Mouse (Mus musculus): ENCODE data around the gene Ing5. TPM values are rescaled to one million over a fixed set of nuclear protein-coding genes. Genes with fewer than 3 reads are reported as not detected.
"Not testable (repeated sequence)": the region's sequence is repeated elsewhere in the genome, so short reads cannot be mapped to it uniquely, and the experiment has no call there.

Gene Ing5
- polyA plus RNA-seq, 1 experiment from 2014 or later: 16.9 TPM

DNA sequence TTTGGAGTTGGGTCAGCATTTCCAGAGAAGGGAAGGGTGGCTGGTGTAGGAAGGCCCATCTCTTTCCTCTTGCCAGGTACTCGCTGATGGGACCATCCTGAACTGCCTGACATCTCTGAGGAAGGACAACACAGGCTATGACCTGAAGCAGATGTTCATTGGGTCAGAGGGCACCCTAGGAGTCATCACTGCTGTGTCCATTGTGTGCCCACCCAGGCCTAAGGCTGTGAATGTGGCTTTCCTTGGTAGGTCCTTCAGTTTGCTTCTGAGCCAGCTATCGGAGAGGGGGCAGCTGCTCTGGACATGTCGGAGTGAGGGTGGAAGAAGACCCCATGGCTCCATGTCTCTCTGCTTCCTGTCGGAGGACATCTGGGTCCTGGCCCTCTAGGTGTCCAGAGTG lies 31.4 kb downstream of the Ing5 start:
- 92% methylated on average over 4 of the region's 4 CpGs for WGBS
- peaks cover 7% of the 10 kb centered on the region; the same call in 1 of the 2 replicates for H3K4me1 ChIP-seq (replicated peaks)
- ATAC-seq (ENCODE audit: insufficient number of reproducible peaks, low FRiP score): 0 out of 2 replicates have a peak, but pooled peaks have one; percentile 18
- no peaks in the 10 kb centered on the region for H3K27me3 ChIP-seq (replicated peaks)
- no peak overlapping the region for H3K9ac ChIP-seq
- H3K36me3 ChIP-seq: peaks cover 14% of the 10 kb centered on the region
- H3K4me3 ChIP-seq: no peak overlapping the region
- no peak overlapping the region for H3K4me2 ChIP-seq
- H3K27ac ChIP-seq (ENCODE audit: poor library complexity, severe bottlenecking): no peak overlapping the region
- no peaks in the 10 kb centered on the region for H3K9me3 ChIP-seq (replicated peaks)

DNA sequence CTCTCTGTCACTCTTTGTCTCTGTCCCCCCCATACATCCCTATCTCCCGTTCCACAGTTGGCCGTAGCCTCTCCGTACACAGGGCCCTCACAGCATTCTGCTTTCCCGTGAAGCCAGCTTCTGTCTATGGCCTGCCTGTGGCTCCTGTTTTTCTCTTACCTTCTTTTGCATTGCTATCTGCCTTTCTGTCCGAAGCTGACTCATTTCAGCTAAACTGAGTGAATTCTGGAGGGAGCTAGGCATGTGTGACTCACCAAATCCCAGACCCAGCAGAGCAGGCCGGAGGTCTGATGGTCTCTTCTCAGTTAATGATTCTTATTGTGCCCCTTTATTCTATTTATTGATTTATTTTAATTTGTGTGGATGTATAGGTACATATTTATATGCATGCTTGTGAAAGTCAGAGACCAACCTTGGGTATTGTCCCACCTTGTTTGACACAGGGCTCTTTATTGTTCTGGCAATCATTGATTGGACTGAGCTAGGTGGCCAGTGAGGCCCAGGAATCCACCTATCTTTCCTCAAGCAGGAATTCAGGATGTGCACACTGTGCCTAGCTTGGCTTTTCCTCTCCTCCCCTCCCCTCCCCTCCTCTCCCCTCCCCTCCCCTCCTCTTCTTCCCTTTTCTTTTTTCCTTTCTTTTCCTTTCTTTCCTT lies 32.2 kb downstream of the Ing5 start:
- no peaks in the 10 kb centered on the region for H3K27me3 ChIP-seq (replicated peaks)
- peaks cover 7% of the 10 kb centered on the region; the same call in 1 of the 2 replicates for H3K4me1 ChIP-seq (replicated peaks)
- H3K36me3 ChIP-seq: peaks cover 14% of the 10 kb centered on the region
- no peak overlapping the region for H3K27ac ChIP-seq (ENCODE audit: poor library complexity, severe bottlenecking)
- 73% methylated on average over 6 of the region's 6 CpGs for WGBS
- no peak overlapping the region for H3K9ac ChIP-seq
- no peak overlapping the region for H3K4me3 ChIP-seq
- no peak for ATAC-seq (ENCODE audit: insufficient number of reproducible peaks, low FRiP score)
- H3K9me3 ChIP-seq (replicated peaks): no peaks in the 10 kb centered on the region
- no peak overlapping the region for H3K4me2 ChIP-seq

DNA sequence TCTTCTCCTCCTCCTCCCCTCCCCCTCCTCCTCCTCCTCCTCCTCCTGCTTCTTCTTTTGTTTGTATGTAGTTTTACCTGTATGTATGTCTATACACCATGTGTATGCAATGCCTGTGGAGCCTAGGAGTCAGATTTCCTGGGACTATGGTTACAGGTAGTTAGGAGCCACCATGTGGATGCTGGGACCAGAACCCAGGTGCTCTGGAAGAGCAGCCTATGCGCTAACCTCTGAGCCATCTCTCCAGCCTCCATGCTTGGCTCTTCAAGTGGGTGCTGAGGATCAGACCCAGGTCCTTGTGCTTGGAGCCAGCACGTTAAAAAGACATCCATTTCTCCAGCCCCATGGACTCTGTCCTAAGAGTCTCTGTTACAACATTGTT lies 32.8 kb downstream of the Ing5 start:
- WGBS: 86% methylated on average over 2 of the region's 2 CpGs
- peaks cover 7% of the 10 kb centered on the region; the same call in 1 of the 2 replicates for H3K4me1 ChIP-seq (replicated peaks)
- ATAC-seq (ENCODE audit: insufficient number of reproducible peaks, low FRiP score): no peak
- no peaks in the 10 kb centered on the region for H3K27me3 ChIP-seq (replicated peaks)
- H3K9me3 ChIP-seq (replicated peaks): no peaks in the 10 kb centered on the region
- H3K9ac ChIP-seq: no peak overlapping the region
- H3K27ac ChIP-seq (ENCODE audit: poor library complexity, severe bottlenecking): no peak overlapping the region
- H3K36me3 ChIP-seq: peaks cover 14% of the 10 kb centered on the region
- H3K4me2 ChIP-seq: no peak overlapping the region
- H3K4me3 ChIP-seq: no peak overlapping the region

DNA sequence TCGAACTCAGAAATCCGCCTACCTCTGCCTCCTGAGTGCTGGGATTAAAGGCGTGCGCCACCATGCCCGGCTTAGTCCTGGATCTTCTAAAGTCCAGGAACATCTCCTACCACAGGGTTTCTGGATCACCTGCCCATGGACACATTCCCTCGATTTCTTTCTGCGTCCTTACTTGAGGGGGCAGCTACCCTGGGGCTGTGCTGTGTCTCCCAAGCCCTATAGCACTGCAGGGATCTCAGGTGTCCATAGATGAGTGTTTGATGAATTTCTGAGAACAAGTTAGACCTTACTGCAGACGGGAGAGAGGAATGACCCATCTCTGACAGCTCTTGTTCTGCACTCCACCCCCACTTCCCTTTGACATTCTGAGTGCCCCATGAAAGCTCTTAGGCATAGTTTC lies 33.6 kb downstream of the Ing5 start:
- peaks cover 7% of the 10 kb centered on the region; the same call in 1 of the 2 replicates for H3K4me1 ChIP-seq (replicated peaks)
- no peaks in the 10 kb centered on the region for H3K27me3 ChIP-seq (replicated peaks)
- peaks cover 14% of the 10 kb centered on the region for H3K36me3 ChIP-seq
- no peaks in the 10 kb centered on the region for H3K9me3 ChIP-seq (replicated peaks)
- no peak for ATAC-seq (ENCODE audit: insufficient number of reproducible peaks, low FRiP score)
- H3K27ac ChIP-seq (ENCODE audit: poor library complexity, severe bottlenecking): no peak overlapping the region
- no peak overlapping the region for H3K4me3 ChIP-seq
- H3K9ac ChIP-seq: no peak overlapping the region
- WGBS: 86% methylated on average over 8 of the region's 8 CpGs
- no peak overlapping the region for H3K4me2 ChIP-seq

DNA sequence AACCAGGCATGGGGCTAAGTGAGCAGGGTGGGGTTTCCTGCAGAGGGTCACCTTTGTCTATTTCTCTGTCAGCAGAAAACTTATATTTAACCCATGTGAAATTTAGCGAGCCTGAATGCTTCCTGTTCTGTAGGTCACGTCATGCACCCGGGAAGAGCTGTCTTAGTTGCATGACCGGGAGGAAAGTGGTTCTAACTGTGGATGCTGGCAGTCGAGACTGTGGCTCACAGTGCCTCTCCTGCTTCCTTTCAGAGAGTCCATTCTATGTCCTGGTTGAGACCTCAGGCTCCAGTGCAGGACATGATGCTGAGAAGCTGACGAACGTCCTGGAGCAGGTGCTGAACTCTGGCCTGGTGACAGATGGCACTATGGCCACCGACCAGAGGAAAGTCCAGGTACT lies 34.8 kb downstream of the Ing5 start:
- 83% methylated on average over 8 of the region's 8 CpGs for WGBS
- H3K27ac ChIP-seq (ENCODE audit: poor library complexity, severe bottlenecking); H3K4me2 ChIP-seq; H3K9me3 ChIP-seq (replicated peaks); H3K4me1 ChIP-seq (replicated peaks); H3K9ac ChIP-seq; H3K27me3 ChIP-seq (replicated peaks); H3K4me3 ChIP-seq; ATAC-seq (ENCODE audit: insufficient number of reproducible peaks, low FRiP score): not testable (repeated sequence)
- peaks cover 14% of the 10 kb centered on the region for H3K36me3 ChIP-seq

DNA sequence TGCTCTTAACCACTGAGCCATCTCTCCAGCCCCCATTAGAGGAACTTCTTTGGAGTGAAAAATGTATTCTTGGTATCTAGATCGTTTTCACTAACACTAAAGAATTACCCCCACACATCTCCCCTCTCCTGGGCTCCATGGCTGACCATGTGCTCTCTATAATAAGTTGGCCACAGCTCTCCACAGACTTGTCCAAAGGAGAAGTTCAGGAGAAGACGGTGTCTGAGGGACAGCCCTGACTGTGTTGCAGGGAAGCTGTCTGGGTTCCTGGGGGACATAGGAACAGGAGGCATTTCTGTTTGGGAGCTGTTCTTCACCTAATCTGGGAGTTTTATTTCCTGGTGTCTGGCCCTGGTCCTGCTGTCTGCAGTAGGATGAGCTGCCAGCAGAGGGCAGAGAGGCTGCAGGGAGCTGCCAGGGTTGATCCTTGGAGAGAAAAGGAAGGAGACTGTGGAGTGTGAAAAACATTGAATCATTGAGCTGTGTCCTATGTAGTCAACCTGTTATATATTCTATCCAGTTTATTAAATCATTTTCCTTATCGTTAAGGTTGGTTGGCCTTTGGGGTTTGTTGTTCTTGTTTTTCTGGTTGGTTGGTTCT lies 42.1 kb downstream of the Ing5 start:
- not testable (repeated sequence) for H3K36me3 ChIP-seq; H3K9me3 ChIP-seq (replicated peaks); H3K4me1 ChIP-seq (replicated peaks); H3K27me3 ChIP-seq (replicated peaks); H3K9ac ChIP-seq; H3K27ac ChIP-seq (ENCODE audit: poor library complexity, severe bottlenecking); ATAC-seq (ENCODE audit: insufficient number of reproducible peaks, low FRiP score); H3K4me3 ChIP-seq; H3K4me2 ChIP-seq
- 48% methylated on average over 1 of the region's 3 CpGs for WGBS

DNA sequence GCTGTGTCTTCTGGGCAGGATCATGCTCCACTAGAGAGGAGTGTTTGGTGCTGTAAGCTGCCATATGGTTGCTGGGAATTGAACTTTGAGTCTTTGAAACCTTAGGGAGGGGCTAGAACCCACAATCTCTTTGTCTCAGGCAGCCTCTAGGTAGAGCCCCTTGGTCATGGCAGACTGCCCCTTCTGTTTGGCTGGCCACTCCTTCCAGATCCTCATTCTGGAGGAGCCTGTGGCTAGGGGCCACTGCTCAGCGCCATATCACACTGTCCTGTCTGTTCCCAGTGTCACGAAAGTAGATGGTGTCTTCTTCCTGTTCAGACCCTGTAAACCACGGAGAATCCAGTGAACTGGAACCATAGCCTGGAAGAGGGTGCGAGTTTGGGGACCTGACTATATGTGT lies 52.0 kb downstream of the Ing5 start:
- H3K9me3 ChIP-seq (replicated peaks); H3K36me3 ChIP-seq; H3K4me3 ChIP-seq; ATAC-seq (ENCODE audit: insufficient number of reproducible peaks, low FRiP score); H3K9ac ChIP-seq; H3K27ac ChIP-seq (ENCODE audit: poor library complexity, severe bottlenecking); H3K4me2 ChIP-seq; H3K4me1 ChIP-seq (replicated peaks); H3K27me3 ChIP-seq (replicated peaks): not testable (repeated sequence)
- WGBS: 79% methylated on average over 4 of the region's 4 CpGs

DNA sequence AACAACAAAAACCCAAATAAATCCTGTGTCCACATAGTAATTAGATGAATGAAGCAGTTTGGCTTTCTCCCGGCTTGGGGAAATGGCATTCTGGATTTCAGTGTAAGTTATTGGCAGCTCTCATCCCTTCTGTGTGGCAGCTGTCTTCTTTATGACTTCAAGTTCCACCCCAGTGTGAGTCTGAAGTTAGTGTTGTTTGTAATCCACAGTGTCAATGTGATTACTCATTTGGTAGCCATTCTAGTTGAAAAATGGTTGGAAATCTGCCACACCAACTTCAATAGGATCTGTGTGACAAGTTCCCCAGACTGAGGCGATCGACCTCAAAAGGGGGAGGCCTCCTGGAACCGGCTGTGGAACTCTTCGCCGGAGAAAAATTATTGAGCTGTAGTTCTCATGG lies 53.6 kb downstream of the Ing5 start:
- Histone ChIP-seq H3K4me3 (no peak overlapping the region), H3K9me3 (replicated peaks) (no peaks in the 10 kb centered on the region), H3K4me2 (no peak overlapping the region), H3K27me3 (replicated peaks) (no peaks in the 10 kb centered on the region), H3K27ac (ENCODE audit: poor library complexity, severe bottlenecking) (no peak overlapping the region), H3K4me1 (replicated peaks) (no peaks in the 10 kb centered on the region), H3K36me3 (no peaks in the 10 kb centered on the region), H3K9ac (no peak overlapping the region)
- 83% methylated on average over 6 of the region's 6 CpGs for WGBS
- ATAC-seq (ENCODE audit: insufficient number of reproducible peaks, low FRiP score): no peak

DNA sequence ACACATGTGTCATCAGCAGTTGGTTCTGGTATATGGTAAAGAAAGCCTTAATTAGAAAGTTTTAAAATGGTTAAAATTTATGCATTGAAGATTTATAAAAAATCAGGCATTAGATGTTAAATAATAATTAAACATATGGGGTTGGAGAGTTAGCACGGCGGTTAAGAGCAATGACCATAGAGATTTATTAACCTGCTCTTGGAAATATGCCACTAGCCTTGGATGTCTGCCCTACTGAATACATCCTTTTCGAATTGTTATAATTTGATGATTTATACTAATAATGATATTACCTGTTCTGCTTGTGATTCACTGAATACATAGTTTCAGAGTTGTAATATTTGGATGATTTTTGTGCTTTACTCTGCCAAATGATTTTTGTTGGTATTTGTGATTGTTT lies 54.2 kb downstream of the Ing5 start:
- 88% methylated on average over 3 of the region's 3 CpGs for WGBS
- no peak overlapping the region for H3K27ac ChIP-seq (ENCODE audit: poor library complexity, severe bottlenecking)
- no peak for ATAC-seq (ENCODE audit: insufficient number of reproducible peaks, low FRiP score)
- no peaks in the 10 kb centered on the region for H3K9me3 ChIP-seq (replicated peaks)
- no peak overlapping the region for H3K9ac ChIP-seq
- H3K4me2 ChIP-seq: no peak overlapping the region
- no peaks in the 10 kb centered on the region for H3K36me3 ChIP-seq
- H3K27me3 ChIP-seq (replicated peaks): no peaks in the 10 kb centered on the region
- H3K4me1 ChIP-seq (replicated peaks): no peaks in the 10 kb centered on the region
- no peak overlapping the region for H3K4me3 ChIP-seq

DNA sequence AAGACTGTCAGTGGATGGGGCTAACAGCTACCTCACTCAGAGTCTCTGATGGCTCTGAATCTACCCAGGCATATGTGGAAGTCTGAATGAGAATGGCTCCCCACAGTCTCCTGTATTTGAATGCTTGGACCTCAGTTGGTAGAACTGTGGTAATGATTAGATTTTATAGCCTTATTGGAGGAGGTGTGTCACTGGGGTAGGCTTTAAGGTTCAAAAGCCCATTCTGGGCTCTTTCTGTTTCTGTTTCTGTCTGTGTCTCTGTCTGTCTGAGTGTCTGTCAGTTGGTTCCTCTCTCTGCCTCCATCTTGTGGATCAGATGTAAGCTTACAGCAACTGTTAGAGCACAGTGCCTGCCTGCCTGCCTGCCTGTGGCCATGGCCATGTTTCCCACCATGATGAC lies 55.9 kb downstream of the Ing5 start:
- H3K9me3 ChIP-seq (replicated peaks): no peaks in the 10 kb centered on the region
- H3K36me3 ChIP-seq: no peaks in the 10 kb centered on the region
- H3K27me3 ChIP-seq (replicated peaks): no peaks in the 10 kb centered on the region
- no peak overlapping the region for H3K27ac ChIP-seq (ENCODE audit: poor library complexity, severe bottlenecking)
- no peak overlapping the region for H3K4me2 ChIP-seq
- ATAC-seq (ENCODE audit: insufficient number of reproducible peaks, low FRiP score): no peak
- H3K4me1 ChIP-seq (replicated peaks): no peaks in the 10 kb centered on the region
- H3K9ac ChIP-seq: no peak overlapping the region
- no peak overlapping the region for H3K4me3 ChIP-seq

DNA sequence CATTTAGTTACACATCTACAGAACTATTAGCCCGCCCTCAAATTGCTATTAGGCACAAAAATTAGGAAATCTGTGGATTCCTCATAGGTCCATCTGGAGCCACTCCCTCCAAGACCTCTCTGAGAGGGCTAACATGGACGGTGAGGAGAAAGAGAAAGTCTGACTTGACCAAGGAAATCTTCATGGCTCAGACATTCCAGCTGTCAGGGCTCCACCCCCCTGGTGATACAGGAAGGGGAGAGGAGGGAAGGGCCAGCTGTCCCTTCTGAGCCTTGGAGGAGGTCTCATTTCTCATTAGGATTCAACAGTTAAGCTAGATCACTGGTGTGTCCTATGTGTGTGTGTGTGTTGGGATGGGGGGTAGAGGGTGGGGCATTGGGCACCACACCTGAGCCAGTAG lies 57.3 kb downstream of the Ing5 start, which contains the start of gene Gal3st2:
Gal3st2 (plus strand) TSS at position 259 of the 400 bp plus-strand sequence.
- H3K4me1 ChIP-seq (replicated peaks); H3K4me3 ChIP-seq; H3K4me2 ChIP-seq; H3K36me3 ChIP-seq; H3K27ac ChIP-seq (ENCODE audit: poor library complexity, severe bottlenecking); H3K9ac ChIP-seq; H3K9me3 ChIP-seq (replicated peaks); H3K27me3 ChIP-seq (replicated peaks); ATAC-seq (ENCODE audit: insufficient number of reproducible peaks, low FRiP score): not testable (repeated sequence)
- 56% methylated on average over 2 of the region's 2 CpGs for WGBS
